Mouse (Mus musculus) midbrain, embryonic 12.5 days (tissue): Measurements from ENCODE around the gene Rpl7a. TPM values are rescaled to one million over a fixed set of nuclear protein-coding genes. Genes with fewer than 3 reads are reported as not detected.

ENCODE experiments used
- ATAC-seq: fragments of 200-750 bp; cut with Nextera tagmentation; 2 replicates; pipeline ENCODE4 v1.8.0; 2017; ENCODE audit warnings: low read depth, moderate TSS enrichment, moderate library complexity; ENCODE audit not compliant: low FRiP score
- H3K27ac ChIP-seq: fragments of 300-500 bp; sonication (generic); replicated peaks from 2 replicates; pipeline ENCODE4 v1.5.1; 2016; ENCODE audit warnings: mild to moderate bottlenecking
- H3K27me3 ChIP-seq: fragments of 300-500 bp; sonication (generic); 2 replicates; pipeline ENCODE4 v1.6.1; 2016; ENCODE audit warnings: mild to moderate bottlenecking
- H3K36me3 ChIP-seq: fragments of 300-500 bp; sonication (generic); 2 replicates; pipeline ENCODE4 v1.6.1; 2016
- H3K4me1 ChIP-seq: fragments of 300-500 bp; sonication (generic); 2 replicates; pipeline ENCODE4 v1.6.1; 2016
- H3K4me2 ChIP-seq: fragments of 300-500 bp; sonication (generic); replicated peaks from 2 replicates; pipeline ENCODE4 v1.6.1; 2016; ENCODE audit warnings: mild to moderate bottlenecking, moderate library complexity
- H3K4me3 ChIP-seq: fragments of 300-500 bp; sonication (generic); 2 replicates; pipeline ENCODE4 v1.5.1; 2016; ENCODE audit warnings: mild to moderate bottlenecking
- H3K9ac ChIP-seq: fragments of 300-500 bp; sonication (generic); replicated peaks from 2 replicates; pipeline ENCODE4 v1.6.1; 2016; ENCODE audit warnings: mild to moderate bottlenecking, moderate library complexity
- H3K9me3 ChIP-seq: fragments of 300-500 bp; sonication (generic); 2 replicates; pipeline ENCODE4 v1.6.1; 2016; ENCODE audit warnings: mild to moderate bottlenecking
- WGBS: fragments of 180-500 bp; shearing (Covaris S2); methylation state at CpG from one replicate; pipeline ENCODE4 v1.1.7; 2016; 5-methylcytosine and 5-hydroxymethylcytosine counted together
- polyA plus RNA-seq: library from polyadenylated mRNA; unstranded; fragments of >200 nt; fragmentation: Nextera tagmentation; extraction: Ambion mirVana; gene quantifications from 2 replicates; pipeline ENCODE4 v1.2.1, GENCODE M21; 2016

Rpl7a gene
- polyA plus RNA-seq, 1 experiment from 2014 or later, result 488 TPM

- no peaks in the 10 kb centered on the region for H3K9me3 ChIP-seq
- H3K36me3 ChIP-seq, result peaks cover 66% of the 10 kb centered on the region
- H3K4me3 ChIP-seq, result peak within 1 kb of the TSS; percentile 74
- H3K4me1 ChIP-seq, result peaks cover 43% of the 10 kb centered on the region
- peak within 1 kb of the TSS; percentile 76 for H3K9ac ChIP-seq
- peak within 1 kb of the TSS; percentile 90 for H3K4me2 ChIP-seq
- H3K27me3 ChIP-seq, result no peaks in the 10 kb centered on the region
- peak; percentile 72 for ATAC-seq
- peak within 1 kb of the TSS; percentile 62 for H3K27ac ChIP-seq
- 2% methylated on average over 47 of the region's 47 CpGs for WGBS
Observed at GRCm38 (mm10) chr2:26915927-26916728, 5.6 kb downstream of the Rpl7a start, which contains the start of the genes Surf2 and Surf1. TSS of gene Surf2 (plus strand) at chr2:26916367. TSS of gene Surf1 (minus strand) at chr2:26916530.

GRCm38 (mm10) chr2:26916738-26917137 lies 6.2 kb downstream of the Rpl7a start:
- ATAC-seq, result no peak
- peaks cover 68% of the 10 kb centered on the region for H3K36me3 ChIP-seq
- H3K27ac ChIP-seq, result peak overlapping the region; percentile 62

GRCm38 (mm10) chr2:26919684-26920083 lies 9.1 kb downstream of the Rpl7a start:
- Histone ChIP-seq H3K27me3 (no peaks in the 10 kb centered on the region), H3K4me1 (peaks cover 26% of the 10 kb centered on the region), H3K4me2 (no peak overlapping the region), H3K9me3 (no peaks in the 10 kb centered on the region), H3K4me3 (no peak overlapping the region), H3K36me3 (peaks cover 68% of the 10 kb centered on the region), H3K27ac (no peak overlapping the region), H3K9ac (no peak overlapping the region)
- no peak for ATAC-seq
- 87% methylated on average over 3 of the region's 3 CpGs for WGBS

More at GRCm38 (mm10) chr2:26916738-26917137, 6.2 kb downstream of the Rpl7a start:
- Histone ChIP-seq H3K9me3 (no peaks in the 10 kb centered on the region), H3K4me2 (peak overlapping the region; percentile 90), H3K9ac (peak overlapping the region; percentile 76), H3K4me3 (peak overlapping the region; percentile 74), H3K4me1 (peaks cover 40% of the 10 kb centered on the region), H3K27me3 (no peaks in the 10 kb centered on the region)
- 3% methylated on average over 13 of the region's 13 CpGs for whole genome bisulfite sequencing

- no peaks in the 10 kb centered on the region for H3K27me3 ChIP-seq
- no peak overlapping the region for H3K4me2 ChIP-seq
- H3K36me3 ChIP-seq, result peaks cover 74% of the 10 kb centered on the region
- no peak overlapping the region for H3K27ac ChIP-seq
- no peak overlapping the region for H3K4me3 ChIP-seq
- no peak for ATAC-seq
- 83% methylated on average over 6 of the region's 6 CpGs for WGBS
- H3K9ac ChIP-seq, result no peak overlapping the region
- peaks cover 20% of the 10 kb centered on the region for H3K4me1 ChIP-seq
- no peaks in the 10 kb centered on the region for H3K9me3 ChIP-seq
Observed at GRCm38 (mm10) chr2:26920190-26920855, 9.8 kb downstream of the Rpl7a start.

GRCm38 (mm10) chr2:26921784-26922183 lies 11.2 kb downstream of the Rpl7a start:
- H3K27ac ChIP-seq, result no peak overlapping the region
- no peak overlapping the region for H3K9ac ChIP-seq
- no peak overlapping the region for H3K4me3 ChIP-seq
- no peaks in the 10 kb centered on the region for H3K27me3 ChIP-seq
- H3K4me2 ChIP-seq, result no peak overlapping the region
- no peak for ATAC-seq
- peaks cover 11% of the 10 kb centered on the region for H3K4me1 ChIP-seq
- peaks cover 89% of the 10 kb centered on the region for H3K36me3 ChIP-seq
- H3K9me3 ChIP-seq, result no peaks in the 10 kb centered on the region
- WGBS, result 89% methylated on average over 9 of the region's 9 CpGs

- WGBS, result 89% methylated on average over 6 of the region's 6 CpGs
- H3K9ac ChIP-seq, result no peak overlapping the region
- H3K27ac ChIP-seq, result no peak overlapping the region
- H3K4me2 ChIP-seq, result no peak overlapping the region
- no peaks in the 10 kb centered on the region for H3K9me3 ChIP-seq
- H3K36me3 ChIP-seq, result peaks cover 68% of the 10 kb centered on the region
- no peak for ATAC-seq
- no peak overlapping the region for H3K4me3 ChIP-seq
- H3K27me3 ChIP-seq, result no peaks in the 10 kb centered on the region
- H3K4me1 ChIP-seq, result peaks cover 21% of the 10 kb centered on the region
Observed at GRCm38 (mm10) chr2:26927745-26928476, 17.3 kb downstream of the Rpl7a start.

GRCm38 (mm10) chr2:26930390-26930789 lies 19.8 kb downstream of the Rpl7a start:
- ATAC-seq, result no peak
- H3K27ac ChIP-seq, result no peak overlapping the region
- H3K9ac ChIP-seq, result no peak overlapping the region
- peaks cover 44% of the 10 kb centered on the region for H3K36me3 ChIP-seq
- no peak overlapping the region for H3K4me3 ChIP-seq
- H3K4me1 ChIP-seq, result peaks cover 23% of the 10 kb centered on the region
- no peak overlapping the region for H3K4me2 ChIP-seq
- H3K27me3 ChIP-seq, result no peaks in the 10 kb centered on the region
- H3K9me3 ChIP-seq, result no peaks in the 10 kb centered on the region
- 46% methylated on average over 1 of the region's 1 CpGs for WGBS

GRCm38 (mm10) chr2:26932473-26933303 lies 22.1 kb downstream of the Rpl7a start:
- Histone ChIP-seq H3K4me3 (peak overlapping the region; percentile 94), H3K27me3 (no peaks in the 10 kb centered on the region), H3K9me3 (no peaks in the 10 kb centered on the region), H3K27ac (peak overlapping the region; percentile 81), H3K4me1 (peaks cover 23% of the 10 kb centered on the region), H3K9ac (peak overlapping the region; percentile 99), H3K36me3 (peaks cover 23% of the 10 kb centered on the region), H3K4me2 (peak overlapping the region; percentile 76)
- no peak; the same call in none of the 2 replicates for ATAC-seq
- 4% methylated on average over 40 of the region's 49 CpGs for WGBS

- peak within 1 kb of the TSS; percentile 81 for H3K27ac ChIP-seq
- no peaks in the 10 kb centered on the region for H3K9me3 ChIP-seq
- peak; percentile 93 for ATAC-seq
- H3K4me2 ChIP-seq, result peak within 1 kb of the TSS; percentile 76
- H3K4me3 ChIP-seq, result peak within 1 kb of the TSS; percentile 94
- under 1% methylated on average over 56 of the region's 70 CpGs for WGBS
- peak within 1 kb of the TSS; percentile 99 for H3K9ac ChIP-seq
- H3K4me1 ChIP-seq, result peaks cover 23% of the 10 kb centered on the region
- H3K36me3 ChIP-seq, result peaks cover 17% of the 10 kb centered on the region
- no peaks in the 10 kb centered on the region for H3K27me3 ChIP-seq
Observed at GRCm38 (mm10) chr2:26933304-26934055, 22.9 kb downstream of the Rpl7a start, which contains the start of the genes Surf4 and Stkld1. TSS of gene Surf4 (minus strand) at chr2:26933928. TSS of gene Stkld1 (plus strand) at chr2:26934047.

GRCm38 (mm10) chr2:26935286-26935685 lies 24.7 kb downstream of the Rpl7a start:
- no peaks in the 10 kb centered on the region for H3K27me3 ChIP-seq
- 100% methylated on average over 2 of the region's 2 CpGs for WGBS
- H3K4me2 ChIP-seq, result no peak overlapping the region
- H3K4me3 ChIP-seq, result no peak overlapping the region
- H3K27ac ChIP-seq, result no peak overlapping the region
- ATAC-seq, result no peak
- H3K36me3 ChIP-seq, result peaks cover 6% of the 10 kb centered on the region; the same call in 1 of the 2 replicates
- peaks cover 23% of the 10 kb centered on the region for H3K4me1 ChIP-seq
- no peaks in the 10 kb centered on the region for H3K9me3 ChIP-seq
- H3K9ac ChIP-seq, result no peak overlapping the region
